Mouse (Mus musculus) stomach, postnatal 0 days (tissue): ENCODE measurements around the gene Gm5868.

Experiments
- CTCF ChIP-seq: IDR thresholded peaks from 2 replicates; pipeline ENCODE4 v1.5.1; 2016; ENCODE audit warnings: antibody characterized with exemption, low read depth, mild to moderate bottlenecking, moderate library complexity
- EP300 ChIP-seq: optimal IDR thresholded peaks from 2 replicates; pipeline ENCODE3; 2016; ENCODE audit warnings: antibody characterized with exemption

GRCm38 (mm10) chr5:72621022-72621421, 33.7 kb upstream of the Gm5868 start:
- TF ChIP-seq CTCF (peak; percentile 33), EP300 (no peak)
